Mouse (Mus musculus): ENCODE measurements around the gene Hebp1. TPM values are rescaled to one million over a fixed set of nuclear protein-coding genes. Genes with fewer than 3 reads are reported as not detected.

Gene Hebp1
- polyA plus RNA-seq, 1 experiment from 2014 or later, result 2.7 TPM

DNA sequence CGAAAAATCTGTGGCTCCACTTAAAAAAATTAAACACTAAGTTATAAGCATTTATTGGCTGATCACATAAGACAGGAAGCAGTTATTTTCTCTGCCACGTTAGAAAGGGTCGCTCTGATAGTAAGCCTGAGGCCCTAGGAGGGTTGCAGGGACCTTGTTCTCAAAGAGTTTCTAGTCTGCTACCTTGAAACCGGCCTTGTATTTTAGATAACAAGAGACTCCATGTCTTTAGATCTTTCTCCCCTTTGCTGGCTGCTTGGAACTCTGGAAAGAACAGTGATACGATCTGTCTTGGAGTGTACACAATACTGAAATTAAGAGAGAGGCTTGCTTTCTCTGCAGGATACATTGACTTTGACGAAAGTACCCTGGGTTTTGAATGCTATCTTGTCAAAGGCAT is 904 bp upstream of the Hebp1 start:
- no peak for TF ChIP-seq CTCF (IDR thresholded peaks at IDR 0.05; ENCODE audit: low read depth)
- Histone ChIP-seq H3K27me3 (ENCODE audit: insufficient read depth, low read length) (no peaks in the 10 kb centered on the region), H3K4me2 (peak overlapping the region; percentile 89), H3K4me1 (ENCODE audit: insufficient read depth) (0 out of 2 replicates have a peak, but pooled peaks cover 2% of the 10 kb centered on the region), H3K4me3 (ENCODE audit: low read depth, low read length) (peak overlapping the region; percentile 86), H3K9ac (peak overlapping the region; percentile 77), H3K9me3 (ENCODE audit: low read depth, low read length) (no peaks in the 10 kb centered on the region), H3K27ac (ENCODE audit: low read depth) (0 out of 2 replicates have a peak overlapping the region, but pooled peaks have one; percentile 73), H3K36me3 (ENCODE audit: insufficient read depth) (no peaks in the 10 kb centered on the region)
- DNase-seq, result no peak
- WGBS, result 34% methylated on average over 6 of the region's 6 CpGs
- ATAC-seq (ENCODE audit: insufficient read depth), result no peak

DNA sequence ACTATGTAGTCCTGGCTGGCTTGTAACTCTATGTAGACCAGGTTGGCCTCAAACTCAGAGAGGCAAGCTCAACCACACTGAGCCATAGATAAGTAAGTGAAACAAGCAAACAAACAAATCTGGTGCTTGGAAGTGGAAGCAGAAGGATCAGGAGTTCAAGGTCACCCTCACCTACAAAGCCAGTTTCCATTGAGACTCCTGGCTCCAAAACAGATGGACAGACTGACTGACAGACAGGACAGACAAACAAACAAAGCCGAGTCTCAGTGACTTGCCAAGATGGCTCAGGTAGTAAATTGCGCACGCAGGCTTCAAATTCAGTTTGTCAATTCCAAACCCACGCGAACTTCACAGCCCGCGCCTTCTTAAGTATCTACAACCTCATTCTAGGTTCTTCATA is 376 bp downstream of the Hebp1 start:
- Histone ChIP-seq H3K36me3 (ENCODE audit: insufficient read depth) (no peaks in the 10 kb centered on the region), H3K9me3 (ENCODE audit: low read depth, low read length) (no peaks in the 10 kb centered on the region), H3K9ac (peak overlapping the region; percentile 77), H3K4me2 (peak overlapping the region; percentile 89), H3K27me3 (ENCODE audit: insufficient read depth, low read length) (no peaks in the 10 kb centered on the region), H3K4me1 (ENCODE audit: insufficient read depth) (0 out of 2 replicates have a peak, but pooled peaks cover 2% of the 10 kb centered on the region), H3K27ac (ENCODE audit: low read depth) (peak overlapping the region; percentile 73; the same call in 1 of the 2 replicates), H3K4me3 (ENCODE audit: low read depth, low read length) (peak overlapping the region; percentile 86)
- TF ChIP-seq CTCF (IDR thresholded peaks at IDR 0.05; ENCODE audit: low read depth), result no peak
- WGBS, result 17% methylated on average over 7 of the region's 7 CpGs
- DNase-seq (no peak), ATAC-seq (ENCODE audit: insufficient read depth) (no peak)

DNA sequence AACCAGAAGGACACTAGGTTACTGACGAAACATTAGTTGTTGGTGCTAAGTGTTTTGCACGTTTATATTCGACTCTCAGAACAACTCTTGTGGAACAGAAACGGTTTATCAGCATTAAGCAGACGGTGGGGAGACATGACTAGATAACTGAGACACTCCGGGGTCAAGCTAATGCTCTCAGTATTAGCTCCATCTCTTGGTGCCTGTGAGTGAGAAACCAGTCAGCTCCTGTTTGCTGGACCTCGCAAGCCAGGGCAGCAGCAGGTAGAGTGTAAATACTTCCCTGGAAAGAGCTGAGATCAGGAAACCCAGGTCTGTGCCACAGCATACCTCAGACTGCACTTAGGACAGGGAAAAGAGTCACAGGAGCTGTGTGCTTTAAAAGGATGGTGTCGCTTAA is 1.1 kb downstream of the Hebp1 start:
- no peak for DNase-seq
- no peak for ATAC-seq (ENCODE audit: insufficient read depth)
- Histone ChIP-seq H3K9me3 (ENCODE audit: low read depth, low read length) (no peaks in the 10 kb centered on the region), H3K27ac (ENCODE audit: low read depth) (no peak overlapping the region; the same call in 1 of the 2 replicates), H3K4me1 (ENCODE audit: insufficient read depth) (0 out of 2 replicates have a peak, but pooled peaks cover 2% of the 10 kb centered on the region), H3K4me2 (peak overlapping the region; percentile 89; the same call in 1 of the 2 replicates), H3K4me3 (ENCODE audit: low read depth, low read length) (0 out of 2 replicates have a peak overlapping the region, but pooled peaks have one; percentile 86), H3K36me3 (ENCODE audit: insufficient read depth) (no peaks in the 10 kb centered on the region), H3K9ac (no peak overlapping the region), H3K27me3 (ENCODE audit: insufficient read depth, low read length) (no peaks in the 10 kb centered on the region)
- WGBS, result 38% methylated on average over 8 of the region's 8 CpGs
- no peak for TF ChIP-seq CTCF (IDR thresholded peaks at IDR 0.05; ENCODE audit: low read depth)

DNA sequence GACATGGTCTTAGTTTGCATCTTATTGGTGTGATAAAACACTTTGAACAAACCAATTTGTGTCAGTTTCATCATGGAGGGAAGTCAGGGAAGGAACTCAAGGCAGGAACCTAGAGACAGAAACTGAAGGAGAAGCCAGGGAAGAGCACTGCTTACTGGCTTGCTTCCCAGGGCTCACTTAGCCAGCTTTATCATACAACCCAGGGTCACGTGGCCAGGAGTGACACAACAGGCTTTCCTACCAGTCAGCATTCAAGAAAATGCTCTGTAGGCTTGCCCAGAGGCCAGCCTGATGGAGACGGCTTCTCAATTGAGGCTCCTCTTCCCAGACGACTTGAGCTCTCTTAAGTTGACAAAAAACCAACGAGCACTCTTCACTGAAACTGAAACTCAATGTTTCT is 2.9 kb downstream of the Hebp1 start:
- H3K9me3 ChIP-seq (ENCODE audit: low read depth, low read length), result no peaks in the 10 kb centered on the region
- 63% methylated on average over 4 of the region's 4 CpGs for WGBS
- DNase-seq (no peak), ATAC-seq (ENCODE audit: insufficient read depth) (no peak)
- H3K4me3 ChIP-seq (ENCODE audit: low read depth, low read length), result no peak overlapping the region
- no peaks in the 10 kb centered on the region for H3K36me3 ChIP-seq (ENCODE audit: insufficient read depth)
- no peak overlapping the region for H3K9ac ChIP-seq
- H3K4me1 ChIP-seq (ENCODE audit: insufficient read depth), result 0 out of 2 replicates have a peak, but pooled peaks cover 2% of the 10 kb centered on the region
- no peaks in the 10 kb centered on the region for H3K27me3 ChIP-seq (ENCODE audit: insufficient read depth, low read length)
- no peak overlapping the region for H3K27ac ChIP-seq (ENCODE audit: low read depth)
- no peak overlapping the region for H3K4me2 ChIP-seq
- TF ChIP-seq CTCF (IDR thresholded peaks at IDR 0.05; ENCODE audit: low read depth), result no peak

DNA sequence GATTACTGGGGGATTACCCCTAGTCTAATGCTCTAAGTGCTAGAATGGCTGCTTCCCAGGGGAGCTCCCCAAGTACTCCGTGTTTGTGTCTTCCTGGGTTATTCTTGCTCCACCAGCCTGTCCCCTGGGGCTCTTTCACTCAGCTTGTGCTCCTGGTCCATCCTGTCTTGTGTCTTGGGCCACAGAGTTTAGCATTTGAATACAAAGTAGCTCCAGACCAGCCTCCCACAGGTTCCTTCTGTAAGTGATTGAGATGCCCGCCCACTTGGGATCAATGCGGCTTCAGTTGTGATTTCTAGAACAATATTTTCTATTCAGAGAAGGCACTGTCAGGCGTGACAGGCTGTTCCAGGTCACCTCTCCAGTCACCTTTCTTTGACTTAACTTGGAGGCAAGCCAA is 4.1 kb downstream of the Hebp1 start:
- no peaks in the 10 kb centered on the region for H3K36me3 ChIP-seq (ENCODE audit: insufficient read depth)
- DNase-seq (no peak), ATAC-seq (ENCODE audit: insufficient read depth) (no peak)
- no peaks in the 10 kb centered on the region for H3K9me3 ChIP-seq (ENCODE audit: low read depth, low read length)
- no peak for TF ChIP-seq CTCF (IDR thresholded peaks at IDR 0.05; ENCODE audit: low read depth)
- H3K27ac ChIP-seq (ENCODE audit: low read depth), result no peak overlapping the region
- 0 out of 2 replicates have a peak, but pooled peaks cover 2% of the 10 kb centered on the region for H3K4me1 ChIP-seq (ENCODE audit: insufficient read depth)
- 47% methylated on average over 4 of the region's 4 CpGs for WGBS
- no peak overlapping the region for H3K4me3 ChIP-seq (ENCODE audit: low read depth, low read length)
- no peaks in the 10 kb centered on the region for H3K27me3 ChIP-seq (ENCODE audit: insufficient read depth, low read length)
- no peak overlapping the region for H3K9ac ChIP-seq
- H3K4me2 ChIP-seq, result no peak overlapping the region

DNA sequence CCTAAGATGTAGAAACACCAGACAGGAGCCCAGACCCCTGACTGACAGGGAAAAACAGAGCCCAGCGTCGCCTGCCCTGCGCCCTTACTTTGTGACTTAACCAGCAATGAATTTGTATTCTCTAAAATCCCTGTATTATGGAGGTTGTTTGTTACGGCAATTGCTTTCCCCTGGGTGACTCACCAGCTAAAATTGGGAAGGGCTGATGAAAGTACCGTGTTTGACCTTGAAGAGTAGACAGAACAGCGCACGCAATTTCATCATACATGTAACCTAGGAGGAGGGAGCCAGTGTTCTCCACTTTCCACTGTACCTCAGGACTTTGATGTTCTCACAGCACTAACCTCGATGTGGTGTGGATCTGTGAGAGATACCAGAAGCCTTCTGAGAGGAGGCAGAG is 4.8 kb downstream of the Hebp1 start:
- no peaks in the 10 kb centered on the region for H3K4me1 ChIP-seq (ENCODE audit: insufficient read depth)
- DNase-seq, result no peak
- H3K4me3 ChIP-seq (ENCODE audit: low read depth, low read length), result no peak overlapping the region
- no peak for ATAC-seq (ENCODE audit: insufficient read depth)
- WGBS, result 76% methylated on average over 8 of the region's 8 CpGs
- H3K4me2 ChIP-seq, result no peak overlapping the region
- no peak for TF ChIP-seq CTCF (IDR thresholded peaks at IDR 0.05; ENCODE audit: low read depth)
- H3K9ac ChIP-seq, result no peak overlapping the region
- no peaks in the 10 kb centered on the region for H3K9me3 ChIP-seq (ENCODE audit: low read depth, low read length)
- no peaks in the 10 kb centered on the region for H3K27me3 ChIP-seq (ENCODE audit: insufficient read depth, low read length)
- H3K27ac ChIP-seq (ENCODE audit: low read depth), result no peak overlapping the region
- no peaks in the 10 kb centered on the region for H3K36me3 ChIP-seq (ENCODE audit: insufficient read depth)

DNA sequence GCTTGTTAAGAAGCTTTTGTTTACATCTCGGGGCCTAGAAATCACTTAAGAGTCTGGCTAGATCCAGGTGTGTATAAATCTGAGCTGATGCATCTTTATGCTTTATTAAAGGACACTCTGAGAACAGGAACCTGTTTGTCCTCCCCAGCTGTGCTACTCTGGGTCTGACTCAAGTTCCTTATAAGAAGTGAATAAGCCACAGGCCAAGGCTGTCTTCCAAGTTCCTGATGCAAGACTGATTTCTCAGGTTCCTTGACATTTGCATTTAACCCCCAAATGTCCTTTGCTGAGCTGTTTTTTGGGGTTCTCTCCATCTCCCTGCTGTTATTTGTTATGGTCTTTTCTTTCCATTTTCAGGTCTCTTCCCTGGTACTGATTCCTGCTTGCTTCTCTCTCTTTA is 5.9 kb downstream of the Hebp1 start:
- ATAC-seq (ENCODE audit: insufficient read depth), result no peak
- 74% methylated on average over 1 of the region's 1 CpGs for WGBS

More for the DNA sequence above, 5.9 kb downstream of the Hebp1 start:
- Histone ChIP-seq H3K4me2 (no peak overlapping the region), H3K27ac (ENCODE audit: low read depth) (no peak overlapping the region), H3K4me3 (ENCODE audit: low read depth, low read length) (no peak overlapping the region), H3K36me3 (ENCODE audit: insufficient read depth) (no peaks in the 10 kb centered on the region), H3K9me3 (ENCODE audit: low read depth, low read length) (no peaks in the 10 kb centered on the region), H3K27me3 (ENCODE audit: insufficient read depth, low read length) (no peaks in the 10 kb centered on the region), H3K4me1 (ENCODE audit: insufficient read depth) (no peaks in the 10 kb centered on the region), H3K9ac (no peak overlapping the region)
- TF ChIP-seq CTCF (IDR thresholded peaks at IDR 0.05; ENCODE audit: low read depth), result no peak
- no peak for DNase-seq
